Mouse (Mus musculus) liver, embryonic 11.5 days (tissue): ENCODE measurements around the gene Palm2. TPM values are rescaled to one million over a fixed set of nuclear protein-coding genes. Genes with fewer than 3 reads are reported as not detected.

ENCODE experiments used
- ATAC-seq: fragments of 200-750 bp; cut with Nextera tagmentation; replicated peaks from 2 replicates; pipeline ENCODE4 v1.8.0; 2017; ENCODE audit warnings: moderate number of reproducible peaks, mild to moderate bottlenecking, moderate TSS enrichment, moderate library complexity; ENCODE audit not compliant: low FRiP score
- DNase-seq: peaks from one replicate; pipeline ENCODE4 v3.0.0-alpha.2; 2017; ENCODE audit warnings: low spot score
- H3K27ac ChIP-seq: fragments of 300-500 bp; sonication (generic); 2 replicates; pipeline ENCODE4 v1.5.1; 2014; ENCODE audit warnings: mild to moderate bottlenecking, low read depth, low read length, control low read depth
- H3K27me3 ChIP-seq: fragments of 300-500 bp; sonication (generic); replicated peaks from 2 replicates; pipeline ENCODE4 v1.6.1; 2014; ENCODE audit warnings: low read length, mixed read lengths; ENCODE audit not compliant: control insufficient read depth, insufficient read depth
- H3K36me3 ChIP-seq: fragments of 300-500 bp; sonication (generic); 2 replicates; pipeline ENCODE4 v1.6.1; 2014; ENCODE audit warnings: mild to moderate bottlenecking, low read length, moderate library complexity, mixed read lengths; ENCODE audit not compliant: control insufficient read depth, insufficient read depth
- H3K4me1 ChIP-seq: fragments of 300-500 bp; sonication (generic); replicated peaks from 2 replicates; pipeline ENCODE4 v1.6.1; 2014; ENCODE audit warnings: low read length, mixed read lengths; ENCODE audit not compliant: control insufficient read depth, insufficient read depth
- H3K4me2 ChIP-seq: fragments of 300-500 bp; sonication (generic); 2 replicates; pipeline ENCODE4 v1.6.1; 2014; ENCODE audit warnings: mild to moderate bottlenecking, control low read depth, moderate library complexity
- H3K4me3 ChIP-seq: fragments of 300-500 bp; sonication (generic); 2 replicates; pipeline ENCODE4 v1.5.1; 2014; ENCODE audit warnings: low read depth, low read length, control low read depth
- H3K9ac ChIP-seq: fragments of 300-500 bp; sonication (generic); 2 replicates; pipeline ENCODE4 v1.6.1; 2014; ENCODE audit warnings: low read depth, low read length, control low read depth
- H3K9me3 ChIP-seq: fragments of 300-500 bp; sonication (generic); 2 replicates; pipeline ENCODE4 v1.6.1; 2016; ENCODE audit warnings: low read length, inconsistent platforms, mixed read lengths; ENCODE audit not compliant: control insufficient read depth
- WGBS: fragments of 180-500 bp; shearing (Covaris S2); extraction: QIAGEN DNeasy Blood & Tissue Kit; methylation state at CpG from one replicate; pipeline ENCODE4 v1.1.7; 2014; 5-methylcytosine and 5-hydroxymethylcytosine counted together
- polyA plus RNA-seq: library from polyadenylated mRNA; unstranded; fragments of >200 nt; fragmentation: Nextera tagmentation; extraction: Ambion mirVana; gene quantifications from 2 replicates; pipeline ENCODE4 v1.2.1, GENCODE M21; 2014

The Palm2 gene
- polyA plus RNA-seq, 1 experiment from 2014 or later = 0.71 TPM

DNA sequence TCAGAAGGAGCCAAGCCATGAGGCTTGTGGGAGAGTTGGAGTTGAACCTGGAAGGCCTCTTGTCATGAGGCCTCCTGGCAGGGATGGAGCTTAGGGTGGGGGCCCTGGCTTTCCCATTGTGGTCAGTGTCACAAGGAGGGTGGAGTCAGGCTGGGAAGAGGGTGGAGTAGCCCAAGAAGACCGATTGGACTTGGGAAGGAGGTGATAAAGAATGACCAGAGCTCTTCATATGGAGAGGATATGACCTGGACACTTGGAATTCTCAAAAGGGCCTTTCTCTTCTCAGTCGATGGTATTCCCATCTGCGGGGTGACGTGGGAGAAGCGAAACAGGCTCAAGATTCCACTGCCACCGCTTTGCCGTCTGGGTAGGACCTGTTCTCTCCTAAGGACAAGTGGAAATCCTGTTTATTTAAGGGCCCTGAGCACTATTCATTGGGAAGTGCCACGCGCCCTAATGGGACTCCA lies 245.0 kb downstream of the Palm2 start:
- H3K27ac ChIP-seq = no peak overlapping the region
- H3K4me2 ChIP-seq = no peak overlapping the region
- no peaks in the 10 kb centered on the region; the same call in 1 of the 2 replicates for H3K27me3 ChIP-seq
- H3K4me1 ChIP-seq = no peaks in the 10 kb centered on the region; the same call in 1 of the 2 replicates
- no peak overlapping the region for H3K9ac ChIP-seq
- H3K36me3 ChIP-seq = no peaks in the 10 kb centered on the region
- DNase-seq = no peak
- WGBS = 82% methylated on average over 9 of the region's 9 CpGs
- no peaks in the 10 kb centered on the region for H3K9me3 ChIP-seq
- no peak for ATAC-seq
- H3K4me3 ChIP-seq = no peak overlapping the region

DNA sequence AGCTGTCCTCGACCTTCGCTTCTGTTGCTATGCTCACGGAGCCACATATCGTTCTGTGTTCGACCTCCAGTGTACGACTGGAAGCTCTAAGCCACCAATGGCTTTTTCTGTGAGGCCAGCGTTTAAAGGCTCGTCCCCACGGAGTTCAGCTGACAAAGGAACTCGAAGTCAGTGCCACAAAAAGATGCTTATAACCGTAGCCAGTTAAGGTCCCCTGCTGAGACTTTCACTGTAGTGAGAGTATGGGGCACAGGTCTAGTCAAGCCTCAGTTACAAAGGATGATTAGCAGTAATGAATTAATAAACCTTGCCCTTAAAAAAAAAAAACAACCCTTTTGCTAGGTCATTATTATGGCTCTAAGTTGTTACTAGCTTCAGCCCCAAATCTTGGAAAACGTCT lies 246.1 kb downstream of the Palm2 start:
- no peak overlapping the region for H3K4me3 ChIP-seq
- H3K4me1 ChIP-seq = no peaks in the 10 kb centered on the region; the same call in 1 of the 2 replicates
- WGBS = 85% methylated on average over 12 of the region's 12 CpGs
- no peak overlapping the region for H3K9ac ChIP-seq
- H3K4me2 ChIP-seq = no peak overlapping the region
- no peaks in the 10 kb centered on the region for H3K27me3 ChIP-seq
- no peaks in the 10 kb centered on the region for H3K9me3 ChIP-seq
- H3K27ac ChIP-seq = no peak overlapping the region
- no peaks in the 10 kb centered on the region for H3K36me3 ChIP-seq
- ATAC-seq (no peak), DNase-seq (no peak)

DNA sequence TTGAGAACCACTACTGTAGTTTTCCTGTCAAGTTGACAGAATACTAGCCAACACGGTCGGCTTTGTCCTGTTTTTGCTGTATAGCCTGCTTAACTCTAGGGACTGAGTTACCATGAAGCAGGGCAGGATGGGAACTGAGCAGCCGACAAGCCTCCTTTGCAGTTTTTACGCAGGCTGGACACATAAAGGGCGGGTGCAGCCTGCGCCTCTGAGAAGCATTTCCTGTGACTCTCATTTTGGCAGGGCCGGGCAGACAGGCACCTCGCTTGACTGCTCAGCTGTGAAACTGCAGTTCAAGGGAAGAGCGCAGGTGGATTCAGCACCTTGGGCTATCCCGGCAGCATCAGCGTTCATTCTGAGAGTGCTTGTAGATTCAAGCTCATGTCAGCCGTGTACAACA lies 247.5 kb downstream of the Palm2 start:
- ATAC-seq (no peak), DNase-seq (no peak)
- no peaks in the 10 kb centered on the region for H3K9me3 ChIP-seq
- WGBS = 69% methylated on average over 12 of the region's 12 CpGs
- H3K9ac ChIP-seq = no peak overlapping the region
- no peak overlapping the region for H3K27ac ChIP-seq
- H3K4me2 ChIP-seq = no peak overlapping the region
- H3K4me1 ChIP-seq = no peaks in the 10 kb centered on the region
- no peaks in the 10 kb centered on the region for H3K27me3 ChIP-seq
- no peaks in the 10 kb centered on the region for H3K36me3 ChIP-seq
- H3K4me3 ChIP-seq = no peak overlapping the region

DNA sequence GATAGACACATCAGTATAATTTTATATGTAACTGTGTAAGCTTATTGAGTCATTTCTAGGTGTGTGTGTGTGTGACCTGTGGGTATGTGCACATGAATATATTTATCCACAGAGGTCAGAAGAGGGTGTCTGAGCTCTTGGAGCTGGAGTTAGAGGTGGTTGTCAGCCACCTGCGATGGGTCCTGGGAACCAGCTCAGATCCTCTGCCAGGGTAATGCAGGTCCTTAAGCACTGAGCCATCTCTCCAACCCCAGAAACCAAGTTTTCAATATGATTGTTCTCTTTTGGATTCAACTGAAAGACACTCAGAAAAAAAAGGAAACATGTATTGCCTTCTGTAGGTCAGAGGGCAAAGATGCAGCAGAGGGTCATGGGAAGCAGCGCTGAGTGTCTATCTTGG lies 248.3 kb downstream of the Palm2 start:
- Histone ChIP-seq H3K36me3 (no peaks in the 10 kb centered on the region), H3K9me3 (no peaks in the 10 kb centered on the region), H3K27ac (no peak overlapping the region), H3K27me3 (no peaks in the 10 kb centered on the region), H3K4me2 (no peak overlapping the region), H3K4me1 (no peaks in the 10 kb centered on the region), H3K9ac (no peak overlapping the region), H3K4me3 (no peak overlapping the region)
- ATAC-seq (no peak), DNase-seq (no peak)
- WGBS = 90% methylated on average over 2 of the region's 2 CpGs

DNA sequence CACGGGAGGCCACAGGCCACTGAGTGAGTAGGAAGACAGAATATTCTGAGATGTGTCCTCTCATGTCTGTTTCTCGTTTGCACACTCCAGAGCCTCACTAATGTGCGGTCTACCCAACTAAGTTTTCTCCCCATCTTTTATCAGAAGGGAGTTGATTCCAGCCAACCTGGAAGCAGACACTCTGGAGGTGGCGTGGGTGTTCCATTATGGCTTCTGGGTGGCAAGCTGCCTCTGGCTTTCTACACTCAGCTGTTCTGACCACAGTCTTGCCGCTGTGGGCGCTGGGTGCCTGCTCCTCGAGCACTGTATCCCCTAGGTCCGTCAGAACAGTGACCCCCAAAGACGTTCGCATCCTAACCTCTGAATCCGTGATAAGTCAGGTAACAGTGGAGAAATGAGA lies 248.9 kb downstream of the Palm2 start:
- H3K27me3 ChIP-seq = no peaks in the 10 kb centered on the region
- no peak overlapping the region for H3K4me2 ChIP-seq
- H3K27ac ChIP-seq = no peak overlapping the region

DNA sequence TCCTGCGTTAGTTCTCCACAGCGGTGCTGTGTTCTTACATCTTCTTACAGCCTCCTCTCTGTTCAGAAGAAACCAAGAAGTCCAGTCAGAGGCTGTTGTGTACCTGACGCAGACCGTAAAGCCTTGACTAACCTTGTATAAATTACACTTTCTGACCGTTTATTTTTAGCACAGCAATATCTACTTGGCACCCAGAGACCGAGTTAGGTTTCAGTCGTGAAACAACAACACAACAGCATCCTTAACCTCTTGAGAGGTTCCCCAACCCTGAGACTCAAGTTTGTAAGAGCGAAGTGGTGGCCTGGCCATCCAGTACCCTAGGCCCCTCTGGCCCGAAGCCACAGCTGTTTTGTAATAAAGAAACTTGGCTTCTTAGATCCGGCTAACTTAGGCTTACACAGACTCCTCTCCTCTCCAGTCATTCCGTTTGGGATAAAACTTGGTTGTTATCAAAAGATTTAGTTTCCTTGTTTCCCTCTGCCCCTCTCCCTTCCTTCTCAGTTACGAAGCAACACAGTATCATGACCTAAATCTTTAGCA lies 250.7 kb downstream of the Palm2 start:
- no peak overlapping the region for H3K4me3 ChIP-seq
- no peaks in the 10 kb centered on the region for H3K27me3 ChIP-seq
- no peak overlapping the region for H3K27ac ChIP-seq
- DNase-seq (no peak), ATAC-seq (no peak)
- H3K4me1 ChIP-seq = no peaks in the 10 kb centered on the region
- no peak overlapping the region for H3K9ac ChIP-seq
- H3K4me2 ChIP-seq = no peak overlapping the region
- no peaks in the 10 kb centered on the region for H3K9me3 ChIP-seq
- WGBS = 77% methylated on average over 12 of the region's 12 CpGs
- H3K36me3 ChIP-seq = no peaks in the 10 kb centered on the region

More for the DNA sequence above, 248.9 kb downstream of the Palm2 start:
- 77% methylated on average over 11 of the region's 11 CpGs for WGBS
- no peak for ATAC-seq
- Histone ChIP-seq H3K9me3 (no peaks in the 10 kb centered on the region), H3K4me3 (no peak overlapping the region), H3K36me3 (no peaks in the 10 kb centered on the region), H3K9ac (no peak overlapping the region), H3K4me1 (no peaks in the 10 kb centered on the region)
- no peak for DNase-seq

DNA sequence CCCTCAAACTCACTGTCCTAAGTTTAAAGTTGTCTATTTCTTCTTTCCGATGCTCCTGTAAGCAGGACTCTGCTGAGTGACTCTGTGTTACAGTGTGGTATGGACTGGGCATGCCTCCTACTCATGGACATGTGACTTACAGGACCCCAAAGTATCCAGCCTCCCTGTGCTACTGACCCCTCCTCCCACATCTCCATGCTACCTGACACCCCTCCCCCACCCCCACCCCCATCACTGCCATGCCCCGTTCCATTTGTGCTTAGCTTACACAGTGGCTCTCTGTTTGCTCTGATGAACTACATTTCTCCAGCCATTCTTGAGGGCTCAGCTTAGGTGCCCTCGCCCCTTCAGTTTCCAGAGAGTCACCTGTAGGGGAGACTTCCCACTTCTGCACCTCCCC lies 252.7 kb downstream of the Palm2 start:
- Histone ChIP-seq H3K27me3 (no peaks in the 10 kb centered on the region), H3K4me2 (no peak overlapping the region), H3K9me3 (no peaks in the 10 kb centered on the region), H3K27ac (no peak overlapping the region), H3K36me3 (no peaks in the 10 kb centered on the region), H3K4me1 (no peaks in the 10 kb centered on the region), H3K4me3 (no peak overlapping the region), H3K9ac (no peak overlapping the region)
- no peak for DNase-seq
- ATAC-seq = no peak
- 53% methylated on average over 3 of the region's 3 CpGs for WGBS

DNA sequence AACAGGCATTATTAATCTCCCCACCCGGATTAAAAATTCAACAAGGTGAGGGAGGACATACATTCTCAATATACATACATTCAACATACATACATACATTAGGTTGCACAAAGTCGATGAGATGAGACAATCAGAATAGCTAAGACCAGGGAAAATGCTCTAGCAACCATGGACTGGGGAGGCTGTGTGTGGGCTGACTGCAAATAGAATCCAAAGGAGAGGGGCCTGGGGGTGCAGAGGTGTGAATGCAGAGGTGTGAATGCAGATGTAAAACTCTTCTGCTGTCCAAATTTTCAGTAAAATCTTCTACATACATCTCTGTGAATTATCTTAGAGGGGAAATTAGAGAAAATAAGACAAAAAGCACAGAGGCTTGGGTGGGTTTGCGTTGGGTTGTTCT lies 253.5 kb downstream of the Palm2 start:
- Histone ChIP-seq H3K27me3 (no peaks in the 10 kb centered on the region), H3K9ac (no peak overlapping the region), H3K4me3 (no peak overlapping the region), H3K9me3 (no peaks in the 10 kb centered on the region), H3K4me2 (no peak overlapping the region), H3K27ac (no peak overlapping the region), H3K4me1 (no peaks in the 10 kb centered on the region), H3K36me3 (no peaks in the 10 kb centered on the region)
- WGBS = 70% methylated on average over 3 of the region's 3 CpGs
- ATAC-seq (no peak), DNase-seq (no peak)

DNA sequence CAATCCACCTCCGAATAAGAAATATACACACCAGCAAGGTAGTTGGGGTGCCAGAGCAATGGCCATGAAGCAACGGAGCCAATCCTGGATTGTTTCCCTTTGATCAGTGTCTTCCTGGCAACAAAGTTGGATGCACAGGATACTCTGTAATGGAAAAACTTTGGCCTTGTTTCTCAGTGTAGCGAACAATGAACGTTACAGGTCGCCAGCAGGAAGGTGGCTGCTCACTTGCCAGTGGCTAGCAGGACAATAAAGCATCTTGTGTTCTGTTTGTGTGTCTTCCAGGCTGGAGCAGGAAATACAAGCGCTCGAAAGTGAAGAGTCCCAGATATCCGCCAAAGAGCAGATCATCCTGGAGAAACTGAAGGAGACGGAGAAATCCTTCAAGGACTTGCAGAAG lies 254.1 kb downstream of the Palm2 start:
- H3K27me3 ChIP-seq = no peaks in the 10 kb centered on the region
- no peak overlapping the region for H3K27ac ChIP-seq
- no peak overlapping the region for H3K4me2 ChIP-seq
- DNase-seq (no peak), ATAC-seq (no peak)
- H3K4me1 ChIP-seq = no peaks in the 10 kb centered on the region
- H3K9me3 ChIP-seq = no peaks in the 10 kb centered on the region
- no peak overlapping the region for H3K9ac ChIP-seq
- H3K36me3 ChIP-seq = no peaks in the 10 kb centered on the region
- H3K4me3 ChIP-seq = no peak overlapping the region
- 74% methylated on average over 9 of the region's 9 CpGs for WGBS
